ENCODE assay signal across 17 mouse cellular contexts in genomic region chr17:78405336-78405735, GRCm38 (mm10). TPM values are rescaled to one million over a fixed set of nuclear protein-coding genes. Genes with fewer than 3 reads are reported as not detected.
DNase-seq lines count a peak whose midpoint lies in the region; ATAC-seq lines count a peak whose summit lies in the region.
"Had no signal": no experiment of that assay in that cellular context is flagged by ENCODE, and none has a peak within 500 bp of the region (broad histone marks: within the 10 kb centered on the region; RNA-seq: fewer than 3 reads in every experiment).

No protein-coding gene starts in this region.

- intact Hi-C loops in heart, postnatal 25 days (cut with DNase I), result no loop called here

- no peak overlapping the region for H3K4me3 ChIP-seq in forebrain, embryonic 12.5 days (replicated peaks)
- H3K4me3 ChIP-seq: embryonic facial prominence, embryonic 12.5 days; heart, adult 2 months; midbrain, embryonic 10.5 days had no signal

- no peaks in the 10 kb centered on the region for H3K9me3 ChIP-seq in forebrain, embryonic 12.5 days
- H3K9me3 ChIP-seq: embryonic facial prominence, embryonic 12.5 days; midbrain, embryonic 10.5 days had no signal

- H3K27me3 ChIP-seq in forebrain, embryonic 12.5 days, result no peaks in the 10 kb centered on the region
- H3K27me3 ChIP-seq: embryonic facial prominence, embryonic 12.5 days; Patski had no signal

- DNase-seq in heart, adult 11 months, result peak; percentile 86
- no peak for DNase-seq in heart, postnatal 25 days (ENCODE audit: low spot score)
- DNase-seq in adrenal gland, postnatal 14 days, result peak; percentile 45
- peak; percentile 95 for DNase-seq in cerebellum, adult 11-12 months
- DNase-seq in cerebellum, postnatal 36 days, result peak; percentile 85 to 88
- DNase-seq in spleen, postnatal 4 days (ENCODE audit: low spot score in 2 of 2), result no peak
- no peak for DNase-seq in thymus, postnatal 10 days (ENCODE audit: low spot score in 2 of 2)
- DNase-seq: heart, adult 2 months; kidney, adult 11 months; kidney, postnatal 25 days; layer of hippocampus, adult 9-11 months; liver had no signal

- no peak for ATAC-seq in forebrain, embryonic 12.5 days (ENCODE audit: low FRiP score)
- ATAC-seq: Patski had no signal

- H3K36me3 ChIP-seq in forebrain, embryonic 12.5 days (replicated peaks), result peaks cover 9% of the 10 kb centered on the region

- H3K4me2 ChIP-seq in forebrain, embryonic 12.5 days, result no peak overlapping the region
- H3K4me2 ChIP-seq: embryonic facial prominence, embryonic 12.5 days; hindbrain, embryonic 14.5 days had no signal

- H3K27ac ChIP-seq in forebrain, embryonic 12.5 days, result no peak overlapping the region
- H3K27ac ChIP-seq: embryonic facial prominence, embryonic 12.5 days; hindbrain, embryonic 14.5 days; midbrain, embryonic 10.5 days had no signal

- peaks cover 11% of the 10 kb centered on the region for H3K4me1 ChIP-seq in forebrain, embryonic 12.5 days
- H3K4me1 ChIP-seq: embryonic facial prominence, embryonic 12.5 days had no signal

- H3K9ac ChIP-seq in forebrain, embryonic 12.5 days, result no peak overlapping the region
- H3K9ac ChIP-seq: embryonic facial prominence, embryonic 12.5 days; hindbrain, embryonic 14.5 days had no signal

- 95% methylated on average over 3 of the region's 3 CpGs for WGBS in forebrain, embryonic 12.5 days

RNA-seq across cellular contexts. Expression of gene Fez2, which starts 12.6 kb away (rescaled TPM):
- total RNA-seq in heart, postnatal 25 days (2021), result 10 to 100 TPM; 82.4 to 84.5 TPM
- total RNA-seq in adrenal gland, postnatal 14 days (2021), result 42.9 and 45.9 TPM in 2 replicates
- polyA plus RNA-seq in forebrain, embryonic 12.5 days (2016; fragmentation: Nextera tagmentation; extraction: Ambion mirVana), result 29.2 and 36.2 TPM in 2 replicates

Comparison
In these comparisons a context has a peak if more than half of its experiments do, and no peak if none do; other contexts are left out.
1. DNase-seq: peak in heart, adult 11 months (single experiment), adrenal gland, postnatal 14 days (single experiment), cerebellum, adult 11-12 months (single experiment) and cerebellum, postnatal 36 days (2 of 2); none in heart, postnatal 25 days (single experiment), spleen, postnatal 4 days (0 of 2) and thymus, postnatal 10 days (0 of 2).